Mouse (Mus musculus): Measurements from ENCODE around the gene Zfyve1. TPM values are rescaled to one million over a fixed set of nuclear protein-coding genes. Genes with fewer than 3 reads are reported as not detected.
A peak's percentile ranks its signal among the peaks of the same experiment; 100 is the strongest.

Gene Zfyve1
- polyA plus RNA-seq, 1 experiment from 2014 or later = 9.9 TPM

DNA sequence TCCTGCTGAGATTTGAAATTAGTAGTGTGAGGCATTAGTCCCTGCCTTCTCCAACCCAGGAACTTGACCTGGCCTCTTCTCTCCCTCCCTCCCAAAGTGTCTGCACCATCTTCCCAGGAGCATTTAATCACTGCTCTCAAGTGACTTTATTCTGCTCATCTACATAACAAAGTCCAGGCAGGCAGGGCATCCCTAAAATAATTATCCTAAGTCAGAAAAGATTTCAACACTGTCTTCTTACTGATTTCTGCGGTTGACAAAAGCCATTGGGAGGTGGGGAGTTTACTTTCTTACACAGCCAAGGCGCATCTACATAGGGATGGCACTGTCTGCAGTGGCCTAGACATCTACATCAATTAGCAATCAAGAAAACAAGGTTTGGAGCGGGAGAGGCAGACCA lies 27.2 kb downstream of the Zfyve1 start:
- H3K27ac ChIP-seq (ENCODE audit: low read length) = no peak overlapping the region
- ATAC-seq (ENCODE audit: low read depth) = no peak
- WGBS (ENCODE audit: insufficient replicate concordance) = 81% methylated on average over 3 of the region's 3 CpGs
- no peaks in the 10 kb centered on the region for H3K27me3 ChIP-seq (ENCODE audit: control insufficient read depth, insufficient read depth, low read depth, low read length)
- H3K9ac ChIP-seq (ENCODE audit: low read depth, low read length) = no peak overlapping the region
- no peaks in the 10 kb centered on the region; the same call in none of the 2 replicates for H3K4me1 ChIP-seq (ENCODE audit: control insufficient read depth, low read depth, low read length)
- H3K4me3 ChIP-seq (ENCODE audit: low read depth, low read length) = no peak overlapping the region
- no peaks in the 10 kb centered on the region for H3K9me3 ChIP-seq (replicated peaks; ENCODE audit: control insufficient read depth, low read length)
- peaks cover 30% of the 10 kb centered on the region for H3K36me3 ChIP-seq (ENCODE audit: control insufficient read depth, insufficient read depth)
- H3K4me2 ChIP-seq (ENCODE audit: low read depth, low read length) = no peak overlapping the region

DNA sequence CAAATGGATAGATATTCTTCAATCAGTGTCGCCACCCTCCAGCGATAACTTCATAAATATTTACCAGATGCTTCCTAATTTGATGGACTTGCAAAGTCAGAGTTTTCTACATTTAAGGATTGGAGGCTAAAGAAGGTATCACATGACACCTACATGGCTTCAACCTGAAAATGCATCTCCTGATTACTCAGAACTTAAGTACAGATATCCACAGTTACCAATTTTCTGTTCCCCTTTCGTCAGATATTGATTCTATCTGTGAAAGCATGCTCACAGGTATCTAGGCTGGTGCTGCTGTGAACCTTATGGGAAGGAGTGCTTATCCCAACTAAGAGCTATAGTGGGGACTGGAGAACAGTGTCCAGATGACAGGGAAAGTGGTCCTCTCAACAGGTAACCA lies 34.4 kb downstream of the Zfyve1 start:
- no peaks in the 10 kb centered on the region; the same call in 1 of the 2 replicates for H3K4me1 ChIP-seq (ENCODE audit: control insufficient read depth, low read depth, low read length)
- peaks cover 7% of the 10 kb centered on the region for H3K36me3 ChIP-seq (ENCODE audit: control insufficient read depth, insufficient read depth)
- no peak overlapping the region for H3K27ac ChIP-seq (ENCODE audit: low read length)
- whole genome bisulfite sequencing (ENCODE audit: insufficient replicate concordance) = 78% methylated on average over 3 of the region's 3 CpGs
- H3K9me3 ChIP-seq (replicated peaks; ENCODE audit: control insufficient read depth, low read length) = no peaks in the 10 kb centered on the region
- no peak overlapping the region for H3K4me3 ChIP-seq (ENCODE audit: low read depth, low read length)
- H3K9ac ChIP-seq (ENCODE audit: low read depth, low read length) = no peak overlapping the region
- no peak overlapping the region for H3K4me2 ChIP-seq (ENCODE audit: low read depth, low read length)
- ATAC-seq (ENCODE audit: low read depth) = no peak
- H3K27me3 ChIP-seq (ENCODE audit: control insufficient read depth, insufficient read depth, low read depth, low read length) = no peaks in the 10 kb centered on the region

DNA sequence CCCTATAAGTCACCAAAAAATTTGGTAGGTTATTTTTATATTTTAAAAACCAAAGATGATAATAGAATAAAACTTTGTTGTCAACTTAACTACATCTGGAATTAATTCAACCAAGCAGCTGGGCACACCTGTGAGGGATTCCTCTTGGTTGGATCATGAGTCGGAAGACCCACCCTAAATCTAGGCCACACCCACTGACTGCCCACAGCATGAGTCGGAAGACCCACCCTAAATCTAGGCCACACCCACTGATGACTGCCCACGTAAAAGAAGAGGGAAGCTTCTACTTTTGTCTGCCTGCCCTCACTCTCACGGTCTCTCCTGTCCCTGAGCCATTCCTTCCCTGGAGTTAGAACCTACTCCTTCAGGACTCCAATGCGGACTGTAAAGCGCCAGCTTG lies 36.8 kb downstream of the Zfyve1 start:
- WGBS (ENCODE audit: insufficient replicate concordance) = 52% methylated on average over 6 of the region's 6 CpGs
- Histone ChIP-seq H3K4me1 (ENCODE audit: control insufficient read depth, low read depth, low read length) (peaks cover 7% of the 10 kb centered on the region; the same call in 1 of the 2 replicates), H3K9me3 (replicated peaks; ENCODE audit: control insufficient read depth, low read length) (no peaks in the 10 kb centered on the region), H3K4me3 (ENCODE audit: low read depth, low read length) (no peak overlapping the region), H3K27ac (ENCODE audit: low read length) (no peak overlapping the region), H3K36me3 (ENCODE audit: control insufficient read depth, insufficient read depth) (peaks cover 12% of the 10 kb centered on the region), H3K4me2 (ENCODE audit: low read depth, low read length) (no peak overlapping the region), H3K27me3 (ENCODE audit: control insufficient read depth, insufficient read depth, low read depth, low read length) (no peaks in the 10 kb centered on the region), H3K9ac (ENCODE audit: low read depth, low read length) (no peak overlapping the region)
- no peak for ATAC-seq (ENCODE audit: low read depth)

DNA sequence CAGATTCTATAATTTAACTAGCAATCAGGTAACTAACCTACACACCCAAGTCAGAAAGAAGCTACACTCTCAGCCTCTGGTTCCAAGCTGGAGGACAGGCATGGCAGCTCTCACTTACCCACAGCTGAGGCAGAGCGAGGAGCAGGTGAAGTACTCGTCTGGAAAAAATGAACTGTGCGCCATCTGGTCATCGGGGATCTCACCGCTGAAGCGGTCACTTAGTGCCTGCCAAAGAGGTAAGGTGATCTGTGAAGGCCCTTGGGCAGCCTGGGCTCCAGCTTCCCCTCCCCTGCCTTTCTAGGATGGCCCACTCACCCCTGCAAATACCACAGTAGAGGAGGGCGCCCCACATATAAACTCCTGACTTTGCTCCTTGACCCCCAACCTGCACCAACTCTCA lies 38.5 kb downstream of the Zfyve1 start:
- no peak overlapping the region for H3K9ac ChIP-seq (ENCODE audit: low read depth, low read length)
- peaks cover 20% of the 10 kb centered on the region for H3K36me3 ChIP-seq (ENCODE audit: control insufficient read depth, insufficient read depth)
- H3K27me3 ChIP-seq (ENCODE audit: control insufficient read depth, insufficient read depth, low read depth, low read length) = no peaks in the 10 kb centered on the region
- no peak overlapping the region for H3K4me2 ChIP-seq (ENCODE audit: low read depth, low read length)
- H3K4me1 ChIP-seq (ENCODE audit: control insufficient read depth, low read depth, low read length) = peaks cover 7% of the 10 kb centered on the region; the same call in 1 of the 2 replicates
- whole genome bisulfite sequencing (ENCODE audit: insufficient replicate concordance) = 89% methylated on average over 7 of the region's 7 CpGs
- H3K27ac ChIP-seq (ENCODE audit: low read length) = no peak overlapping the region
- H3K9me3 ChIP-seq (replicated peaks; ENCODE audit: control insufficient read depth, low read length) = no peaks in the 10 kb centered on the region
- H3K4me3 ChIP-seq (ENCODE audit: low read depth, low read length) = no peak overlapping the region
- no peak for ATAC-seq (ENCODE audit: low read depth)

DNA sequence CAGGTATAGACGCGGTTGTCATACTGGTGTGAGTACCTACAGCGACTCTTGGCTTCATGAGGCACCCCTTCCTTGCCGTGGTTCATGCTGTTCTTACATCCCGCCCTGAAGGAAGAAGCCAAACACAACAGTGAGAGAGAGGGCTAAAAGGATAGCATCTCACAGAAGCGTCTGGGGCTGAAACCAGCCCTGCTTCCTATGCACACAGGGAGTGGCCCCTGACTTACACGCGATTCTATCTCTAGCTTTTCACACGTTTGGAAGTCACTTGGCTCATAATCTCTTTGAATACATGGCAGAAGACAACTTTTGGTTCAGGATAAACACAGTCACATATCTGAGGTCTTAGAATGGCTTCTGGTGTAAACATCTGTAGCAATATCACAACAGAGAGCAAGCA lies 41.4 kb downstream of the Zfyve1 start:
- Histone ChIP-seq H3K4me3 (ENCODE audit: low read depth, low read length) (no peak overlapping the region), H3K9me3 (replicated peaks; ENCODE audit: control insufficient read depth, low read length) (no peaks in the 10 kb centered on the region), H3K4me1 (ENCODE audit: control insufficient read depth, low read depth, low read length) (peaks cover 7% of the 10 kb centered on the region; the same call in 1 of the 2 replicates), H3K27ac (ENCODE audit: low read length) (no peak overlapping the region), H3K4me2 (ENCODE audit: low read depth, low read length) (no peak overlapping the region), H3K36me3 (ENCODE audit: control insufficient read depth, insufficient read depth) (peaks cover 27% of the 10 kb centered on the region), H3K27me3 (ENCODE audit: control insufficient read depth, insufficient read depth, low read depth, low read length) (no peaks in the 10 kb centered on the region), H3K9ac (ENCODE audit: low read depth, low read length) (no peak overlapping the region)
- 37% methylated on average over 9 of the region's 9 CpGs for whole genome bisulfite sequencing (ENCODE audit: insufficient replicate concordance)
- ATAC-seq (ENCODE audit: low read depth) = no peak

DNA sequence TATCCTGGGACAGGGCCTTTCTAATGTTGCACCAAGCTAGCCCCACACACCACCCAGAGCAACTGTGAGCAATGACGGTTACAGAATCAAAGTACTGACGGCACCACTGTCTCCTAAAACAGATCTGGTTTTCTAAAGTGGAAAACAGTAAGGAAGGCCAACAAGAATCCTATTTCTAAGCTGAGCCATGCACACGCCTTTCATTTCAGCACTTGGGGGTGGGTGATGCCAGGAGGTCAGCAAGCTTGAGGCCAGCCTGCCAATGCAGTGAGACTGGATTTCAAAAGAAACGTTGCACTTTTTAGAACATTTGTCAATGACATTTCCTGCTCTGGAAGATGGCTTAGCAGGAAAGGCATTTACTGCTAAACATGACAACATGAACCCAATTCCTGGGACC lies 43.2 kb downstream of the Zfyve1 start:
- Histone ChIP-seq H3K27me3 (ENCODE audit: control insufficient read depth, insufficient read depth, low read depth, low read length) (no peaks in the 10 kb centered on the region), H3K9ac (ENCODE audit: low read depth, low read length) (no peak overlapping the region), H3K36me3 (ENCODE audit: control insufficient read depth, insufficient read depth) (peaks cover 27% of the 10 kb centered on the region), H3K4me2 (ENCODE audit: low read depth, low read length) (no peak overlapping the region), H3K9me3 (replicated peaks; ENCODE audit: control insufficient read depth, low read length) (no peaks in the 10 kb centered on the region), H3K4me3 (ENCODE audit: low read depth, low read length) (no peak overlapping the region), H3K27ac (ENCODE audit: low read length) (no peak overlapping the region), H3K4me1 (ENCODE audit: control insufficient read depth, low read depth, low read length) (peaks cover 7% of the 10 kb centered on the region; the same call in 1 of the 2 replicates)
- no peak for ATAC-seq (ENCODE audit: low read depth)
- WGBS (ENCODE audit: insufficient replicate concordance) = 83% methylated on average over 4 of the region's 4 CpGs

DNA sequence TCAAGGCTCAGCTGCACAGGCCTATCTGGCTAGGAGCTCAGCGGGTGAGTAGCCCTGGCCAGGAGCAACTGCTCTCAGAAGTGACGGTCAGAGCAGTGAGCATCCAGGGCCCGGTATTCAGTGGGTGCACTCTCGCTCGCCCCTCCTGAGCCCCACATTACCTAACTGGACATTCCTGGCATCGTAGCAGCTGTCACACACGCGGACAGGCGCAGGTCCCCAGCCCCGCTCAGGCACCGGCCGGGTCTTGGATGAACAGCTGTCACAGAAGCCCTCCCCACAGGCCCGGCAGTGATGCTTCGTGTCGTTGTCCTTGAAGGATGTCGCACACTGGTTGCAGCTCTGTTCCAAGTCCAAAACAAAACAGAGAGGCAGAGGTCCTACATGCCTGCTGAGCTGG lies 45.7 kb downstream of the Zfyve1 start:
- 92% methylated on average over 16 of the region's 16 CpGs for WGBS (ENCODE audit: insufficient replicate concordance)

DNA sequence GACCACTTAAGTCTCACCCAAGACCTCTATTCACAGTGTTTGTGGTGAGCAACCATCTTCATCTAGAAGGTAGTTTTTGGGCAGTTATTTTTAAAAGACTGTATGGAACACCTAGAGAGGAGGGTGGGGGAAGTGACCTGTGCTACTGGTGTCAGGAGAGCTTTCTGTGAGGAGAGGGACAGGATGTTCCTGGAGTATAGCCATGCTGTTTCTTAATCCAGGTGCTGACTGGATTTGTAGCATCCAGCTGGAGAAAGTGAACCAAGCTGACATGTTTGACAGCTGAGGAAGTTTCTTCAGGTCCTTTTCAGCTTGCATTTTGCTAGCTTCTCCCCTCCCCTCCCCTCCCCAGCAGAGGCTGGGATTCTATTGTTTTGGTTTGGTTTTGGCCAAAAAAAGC lies 52.2 kb downstream of the Zfyve1 start:
- H3K4me2 ChIP-seq (ENCODE audit: low read depth, low read length) = no peak overlapping the region
- no peak overlapping the region for H3K27ac ChIP-seq (ENCODE audit: low read length)
- H3K4me1 ChIP-seq (ENCODE audit: control insufficient read depth, low read depth, low read length) = no peaks in the 10 kb centered on the region
- no peaks in the 10 kb centered on the region for H3K27me3 ChIP-seq (ENCODE audit: control insufficient read depth, insufficient read depth, low read depth, low read length)
- peaks cover 12% of the 10 kb centered on the region for H3K36me3 ChIP-seq (ENCODE audit: control insufficient read depth, insufficient read depth)
- no peak overlapping the region for H3K9ac ChIP-seq (ENCODE audit: low read depth, low read length)
- no peak overlapping the region for H3K4me3 ChIP-seq (ENCODE audit: low read depth, low read length)
- H3K9me3 ChIP-seq (replicated peaks; ENCODE audit: control insufficient read depth, low read length) = no peaks in the 10 kb centered on the region
- ATAC-seq (ENCODE audit: low read depth) = no peak

More for the DNA sequence above, 45.7 kb downstream of the Zfyve1 start:
- Histone ChIP-seq H3K9me3 (replicated peaks; ENCODE audit: control insufficient read depth, low read length) (no peaks in the 10 kb centered on the region), H3K4me2 (ENCODE audit: low read depth, low read length) (no peak overlapping the region), H3K36me3 (ENCODE audit: control insufficient read depth, insufficient read depth) (peaks cover 35% of the 10 kb centered on the region), H3K9ac (ENCODE audit: low read depth, low read length) (no peak overlapping the region), H3K27ac (ENCODE audit: low read length) (no peak overlapping the region), H3K27me3 (ENCODE audit: control insufficient read depth, insufficient read depth, low read depth, low read length) (no peaks in the 10 kb centered on the region), H3K4me3 (ENCODE audit: low read depth, low read length) (no peak overlapping the region), H3K4me1 (ENCODE audit: control insufficient read depth, low read depth, low read length) (peaks cover 7% of the 10 kb centered on the region; the same call in 1 of the 2 replicates)
- no peak for ATAC-seq (ENCODE audit: low read depth)

DNA sequence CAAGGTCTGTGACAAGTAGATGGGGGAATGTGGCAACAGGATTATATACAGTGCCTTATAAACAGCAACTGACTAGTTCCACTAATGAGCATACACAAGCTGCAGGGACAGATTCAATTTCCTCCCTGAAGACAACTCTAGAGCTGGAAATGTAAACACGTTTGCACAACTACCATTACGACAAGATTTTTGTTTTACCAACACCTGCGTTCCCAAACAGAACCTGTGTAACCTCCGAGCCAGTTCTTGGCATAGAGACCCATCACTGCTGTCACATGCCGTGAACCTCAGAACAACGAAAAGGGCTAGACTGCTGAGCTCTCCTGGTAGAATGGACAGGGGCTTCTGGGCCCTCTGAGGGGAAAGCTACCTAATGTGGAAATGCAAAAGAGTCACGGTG lies 53.0 kb downstream of the Zfyve1 start:
- 67% methylated on average over 7 of the region's 7 CpGs for WGBS (ENCODE audit: insufficient replicate concordance)
- Histone ChIP-seq H3K9ac (ENCODE audit: low read depth, low read length) (no peak overlapping the region), H3K27ac (ENCODE audit: low read length) (no peak overlapping the region), H3K4me2 (ENCODE audit: low read depth, low read length) (no peak overlapping the region), H3K4me1 (ENCODE audit: control insufficient read depth, low read depth, low read length) (no peaks in the 10 kb centered on the region), H3K9me3 (replicated peaks; ENCODE audit: control insufficient read depth, low read length) (no peaks in the 10 kb centered on the region), H3K36me3 (ENCODE audit: control insufficient read depth, insufficient read depth) (peaks cover 12% of the 10 kb centered on the region), H3K27me3 (ENCODE audit: control insufficient read depth, insufficient read depth, low read depth, low read length) (no peaks in the 10 kb centered on the region), H3K4me3 (ENCODE audit: low read depth, low read length) (no peak overlapping the region)
- 0 out of 2 replicates have a peak, but pooled peaks have one; percentile 11 for ATAC-seq (ENCODE audit: low read depth)

Data from liver, embryonic 16.5 days (tissue).